Mouse (Mus musculus): Measurements from ENCODE around the gene 6430571L13Rik.
A peak's percentile ranks its signal among the peaks of the same experiment; 100 is the strongest.

Gene 6430571L13Rik

DNA sequence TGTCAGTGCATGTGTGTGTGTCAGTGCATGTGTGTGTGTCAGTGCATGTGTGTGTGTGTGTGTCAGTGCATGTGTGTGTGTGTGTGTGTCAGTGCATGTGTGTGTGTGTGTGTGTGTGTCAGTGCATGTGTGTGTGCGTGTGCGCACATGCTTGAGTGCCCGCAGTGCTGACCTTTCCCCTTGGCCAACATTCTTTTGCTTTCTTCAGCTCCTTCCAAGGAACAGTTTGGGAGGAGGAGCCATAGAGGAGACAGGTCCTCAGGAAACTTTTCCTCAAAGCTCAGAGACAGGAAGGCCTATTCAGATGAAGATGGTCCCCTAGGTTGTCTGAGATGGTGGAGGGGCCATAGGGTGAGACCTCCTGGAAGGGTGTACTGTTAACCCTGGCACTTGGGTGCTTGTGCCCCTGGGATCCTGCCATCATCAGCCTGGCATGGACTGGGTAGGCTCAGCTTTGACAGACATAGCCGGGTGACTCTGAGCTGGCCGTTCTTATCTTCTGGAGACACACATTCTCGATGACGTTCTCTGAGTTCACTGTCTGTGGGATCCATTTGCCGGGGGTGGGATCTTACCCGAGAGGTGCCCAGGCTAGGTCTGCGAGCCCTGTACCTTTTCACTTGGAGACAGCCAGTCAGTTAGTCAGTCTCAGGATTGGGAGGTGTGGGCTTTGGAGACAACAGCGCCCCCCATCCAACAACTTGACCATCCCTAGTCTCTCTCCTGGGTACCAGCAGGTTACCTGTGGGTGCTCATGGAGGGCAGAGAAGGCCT, 33.1 kb upstream of the 6430571L13Rik start:
- no peak for DNase-seq (ENCODE audit: low spot score)

DNA sequence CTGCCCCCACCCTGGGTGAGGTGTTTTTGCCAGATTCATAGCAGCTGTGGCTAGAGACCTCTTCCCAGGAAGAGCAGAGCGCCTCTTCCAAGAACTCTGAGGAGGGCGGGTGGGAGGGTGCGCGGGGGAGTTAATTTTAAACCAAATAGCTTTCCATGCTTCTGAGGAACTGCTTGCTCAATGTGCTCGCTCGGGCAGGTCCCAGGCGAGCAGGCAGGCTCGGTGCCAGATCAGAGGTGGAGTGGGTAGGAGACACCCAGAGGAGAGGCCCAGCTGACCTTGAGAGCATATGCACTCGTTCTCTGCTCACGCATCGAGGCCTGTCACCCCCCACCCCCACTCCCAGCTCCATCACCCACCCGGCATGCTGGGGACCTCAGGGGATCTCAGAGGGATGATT, 32.5 kb upstream of the 6430571L13Rik start:
- peak; percentile 67 for DNase-seq (ENCODE audit: low spot score)

DNA sequence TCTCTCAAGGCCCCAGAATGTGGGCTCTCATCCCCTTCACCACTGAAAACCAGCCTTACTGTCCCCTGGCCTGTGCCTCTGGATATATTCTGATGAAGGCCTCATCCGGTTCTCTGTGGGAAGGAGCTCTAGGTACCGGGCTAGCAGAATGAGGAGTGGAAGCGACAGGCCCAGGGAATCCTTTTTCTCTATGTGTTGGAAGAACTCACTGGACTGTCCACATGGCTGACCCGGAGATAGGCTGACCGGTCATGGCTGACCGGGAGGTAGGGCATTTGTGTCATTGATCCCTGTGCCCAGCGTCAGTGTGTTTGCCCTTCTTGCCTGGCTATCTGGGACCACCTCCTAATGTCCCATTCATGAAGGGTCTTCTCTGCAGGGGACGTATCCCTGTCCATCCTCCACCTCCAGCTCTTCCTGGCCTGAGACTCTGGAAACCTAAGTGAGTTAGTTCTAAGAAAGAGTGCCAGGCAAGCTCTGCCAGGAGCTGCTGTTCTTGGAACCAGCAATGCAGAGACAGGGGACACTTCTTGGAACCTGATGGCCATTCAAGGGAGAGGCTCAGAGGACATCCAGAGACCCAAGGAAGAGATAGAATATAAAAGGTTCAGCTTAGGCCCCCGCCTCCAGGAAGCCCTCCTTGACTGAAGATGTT, 31.9 kb upstream of the 6430571L13Rik start:
- DNase-seq (ENCODE audit: low spot score): no peak

DNA sequence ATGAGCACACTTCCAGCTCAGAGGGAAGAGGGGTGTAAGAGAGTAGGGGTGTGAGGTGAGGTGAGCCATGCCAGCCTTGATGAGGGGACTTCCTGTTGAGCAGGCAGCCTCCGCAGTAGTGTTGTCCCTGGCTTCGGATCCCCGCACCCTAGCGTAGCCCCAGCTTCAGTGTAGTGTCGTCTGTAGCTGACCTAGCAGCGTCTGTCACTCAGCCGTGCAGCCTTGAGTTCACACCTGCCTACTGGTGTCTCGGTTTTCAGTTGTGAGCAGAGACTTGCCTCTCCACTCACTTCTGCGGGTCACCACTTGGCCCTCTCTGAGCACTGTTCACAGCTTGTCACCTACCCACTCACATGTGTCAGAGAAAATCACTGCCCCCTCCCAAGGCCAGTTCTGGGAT, 31.2 kb upstream of the 6430571L13Rik start:
- DNase-seq (ENCODE audit: low spot score): no peak

DNA sequence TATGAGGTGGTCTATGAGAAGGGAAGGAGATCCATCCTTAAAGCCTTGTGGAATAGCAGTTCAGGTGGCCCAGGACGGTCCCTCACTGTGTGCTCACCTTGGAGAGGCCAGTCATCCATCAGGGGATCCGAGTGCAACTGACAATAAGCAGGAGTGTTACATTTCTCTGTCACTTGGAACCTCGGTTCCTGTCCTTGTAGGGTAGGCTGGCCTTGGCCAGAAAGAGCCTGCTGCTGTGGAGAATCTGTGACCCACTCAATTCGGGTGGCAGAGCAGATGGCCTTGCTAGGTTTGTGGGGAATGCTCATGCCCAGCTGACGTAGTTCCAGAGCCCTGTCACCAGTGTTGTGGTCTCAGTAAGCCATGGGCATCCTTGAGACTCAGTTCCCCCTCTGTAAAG, 30.8 kb upstream of the 6430571L13Rik start:
- DNase-seq (ENCODE audit: low spot score): no peak

DNA sequence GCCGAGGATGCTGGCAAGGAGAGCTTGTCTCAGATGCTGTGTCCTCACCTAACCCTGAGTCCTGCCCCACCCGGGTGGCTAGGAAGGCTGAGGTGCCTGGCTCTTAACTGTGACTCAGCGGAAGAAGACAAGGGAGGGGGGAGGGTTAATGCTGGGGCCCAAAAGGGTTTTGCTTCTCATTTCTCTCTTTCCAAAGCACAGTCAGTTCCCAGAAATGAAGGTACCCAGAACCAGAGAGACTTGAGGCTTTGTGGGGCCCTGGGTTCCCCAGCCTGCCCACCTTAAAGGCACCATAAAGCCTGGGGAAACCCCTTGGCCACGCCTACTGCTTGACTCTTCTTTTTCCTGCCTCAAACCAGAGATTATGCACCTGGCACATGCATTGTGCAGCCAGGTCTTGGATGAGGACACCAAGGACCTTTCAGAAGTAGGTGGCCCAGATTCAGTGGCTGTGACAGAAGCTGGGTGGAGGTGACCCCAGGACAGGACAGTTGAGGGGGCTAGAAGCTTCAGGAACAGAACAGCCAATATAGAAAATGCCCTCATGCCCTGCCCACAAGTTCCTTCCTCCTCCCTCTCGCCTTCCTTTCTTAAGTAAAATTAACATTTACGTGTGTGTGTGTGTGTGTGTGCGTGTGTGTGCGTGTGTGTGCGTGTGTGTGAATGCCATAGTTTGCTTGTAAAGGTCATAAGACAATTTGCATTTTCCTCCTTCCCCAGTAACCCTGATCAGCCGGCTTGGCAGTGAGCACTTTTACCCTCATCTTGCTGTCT, 27.4 kb upstream of the 6430571L13Rik start:
- DNase-seq (ENCODE audit: low spot score): no peak

DNA sequence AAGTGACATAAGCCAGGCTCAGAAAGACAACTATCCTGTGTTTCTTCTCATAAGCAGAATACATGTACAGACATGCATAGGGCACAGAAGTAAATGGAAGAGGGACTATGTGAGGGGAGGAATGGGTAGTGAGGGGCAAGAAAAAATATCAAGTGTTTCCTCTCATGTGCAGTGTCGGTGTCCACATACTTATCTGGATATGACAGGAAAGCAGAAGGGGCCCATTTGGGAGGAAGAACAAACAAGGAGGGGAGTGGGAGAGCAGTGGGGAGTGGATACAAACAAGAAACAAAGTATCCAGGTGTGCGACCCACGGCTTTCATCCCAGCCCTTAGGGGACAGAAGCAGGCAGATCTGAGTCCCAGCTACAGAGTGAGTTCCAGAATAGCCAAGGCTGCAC, 26.5 kb upstream of the 6430571L13Rik start:
- DNase-seq (ENCODE audit: low spot score): no peak

DNA sequence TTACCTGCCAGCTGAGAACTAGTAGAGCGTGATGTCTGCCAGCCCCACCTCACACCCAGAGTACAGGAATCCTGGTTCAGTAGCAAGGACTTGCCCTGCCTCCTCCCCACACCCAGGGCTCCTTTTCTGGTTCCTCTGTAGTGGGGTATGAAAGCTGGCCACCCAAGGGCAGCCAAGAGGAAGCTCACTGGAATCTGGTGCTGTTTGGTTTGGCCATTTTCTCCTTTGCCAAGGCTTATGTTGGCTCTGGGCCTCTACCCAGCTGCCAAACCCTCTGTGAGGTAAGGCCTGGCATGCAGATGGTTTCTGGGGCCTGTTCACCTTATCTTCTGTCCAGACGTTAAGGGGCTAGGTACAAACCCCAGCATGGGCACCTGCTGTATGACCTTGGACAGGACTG, 24.6 kb upstream of the 6430571L13Rik start:
- DNase-seq (ENCODE audit: low spot score): no peak

DNA sequence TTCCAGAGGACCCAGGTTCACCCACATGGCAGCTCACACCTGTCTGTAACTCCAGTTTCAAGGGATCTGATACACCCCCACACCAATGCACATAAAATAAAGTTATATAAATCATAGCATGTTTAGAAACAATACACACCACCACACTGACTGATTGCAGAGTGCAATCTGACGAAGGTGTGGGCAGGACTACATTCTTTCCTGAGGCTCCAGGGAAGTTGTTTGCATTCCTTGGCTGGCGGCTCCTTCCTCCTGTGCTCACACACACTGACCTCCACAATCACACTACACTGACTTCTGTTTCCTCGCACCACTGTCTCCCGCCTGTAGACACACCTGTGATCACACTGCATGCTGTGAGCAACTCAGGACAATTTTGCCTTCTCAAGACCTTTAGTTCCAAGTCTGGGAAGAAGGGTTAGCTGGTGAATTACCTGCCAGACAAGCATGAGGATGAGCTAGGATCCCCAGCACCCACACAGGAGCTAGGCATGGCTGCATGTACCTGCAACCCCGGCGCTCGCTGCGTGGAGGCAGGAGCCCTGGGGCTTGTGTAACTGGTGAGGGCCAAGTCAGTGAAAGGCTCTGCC, 17.8 kb upstream of the 6430571L13Rik start:
- no peak for DNase-seq (ENCODE audit: low spot score)

DNA sequence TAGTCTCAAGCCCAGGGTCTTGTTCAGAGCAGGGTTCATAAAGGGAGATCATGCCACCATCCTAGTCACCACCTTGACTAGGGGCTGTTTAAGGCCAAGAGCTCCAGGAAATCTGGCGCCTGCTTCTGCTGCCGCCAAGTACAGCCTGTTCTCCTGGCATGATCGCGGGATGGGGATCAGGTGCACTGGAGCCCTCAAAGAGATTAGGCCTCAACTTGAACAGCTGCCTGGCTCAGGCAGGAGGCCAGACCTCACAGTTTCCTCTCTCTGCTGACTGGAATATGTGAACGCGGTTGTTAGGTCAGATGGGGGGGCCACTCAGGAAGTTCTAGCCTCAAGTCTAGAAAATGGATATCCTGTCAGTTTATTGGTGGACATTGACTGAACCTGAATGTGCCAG, 16.8 kb upstream of the 6430571L13Rik start:
- DNase-seq (ENCODE audit: low spot score): no peak

DNA sequence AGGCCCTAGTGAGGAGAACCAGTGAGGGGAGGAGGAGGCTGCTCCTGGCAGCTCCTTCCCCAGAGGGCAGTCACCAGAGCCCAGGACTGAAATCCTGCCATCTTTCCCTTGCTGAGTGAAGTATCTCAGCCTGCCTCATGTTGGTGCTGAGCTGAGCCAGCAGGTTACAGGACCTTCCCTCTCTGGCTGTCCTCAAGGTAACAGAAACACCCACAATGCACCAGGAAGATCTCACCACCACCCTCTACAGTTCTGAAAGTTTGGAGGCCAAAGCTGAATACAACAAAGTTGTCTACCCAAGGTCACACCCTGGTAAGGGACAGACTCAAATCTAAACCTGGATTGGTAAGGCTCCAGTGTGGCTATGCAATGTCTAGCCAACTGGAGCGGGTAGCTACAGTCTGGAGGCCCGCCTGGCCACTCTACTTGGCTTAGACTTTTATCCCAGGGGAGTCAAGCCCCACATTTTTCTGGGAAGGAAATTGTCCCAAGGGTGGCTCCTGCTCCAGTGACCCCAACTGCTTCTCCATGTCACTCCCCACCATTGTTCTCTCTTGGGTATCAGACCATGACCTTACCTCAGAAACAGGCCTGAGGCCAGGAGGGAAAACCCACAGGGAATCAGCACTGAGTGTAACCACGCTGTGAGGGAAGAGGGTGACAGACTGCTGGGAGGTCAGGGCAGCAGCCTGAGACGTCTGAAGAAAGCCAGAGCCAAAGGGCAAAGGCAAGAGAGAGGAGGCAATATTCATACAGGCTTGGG, 15.4 kb upstream of the 6430571L13Rik start:
- DNase-seq (ENCODE audit: low spot score): no peak

DNA sequence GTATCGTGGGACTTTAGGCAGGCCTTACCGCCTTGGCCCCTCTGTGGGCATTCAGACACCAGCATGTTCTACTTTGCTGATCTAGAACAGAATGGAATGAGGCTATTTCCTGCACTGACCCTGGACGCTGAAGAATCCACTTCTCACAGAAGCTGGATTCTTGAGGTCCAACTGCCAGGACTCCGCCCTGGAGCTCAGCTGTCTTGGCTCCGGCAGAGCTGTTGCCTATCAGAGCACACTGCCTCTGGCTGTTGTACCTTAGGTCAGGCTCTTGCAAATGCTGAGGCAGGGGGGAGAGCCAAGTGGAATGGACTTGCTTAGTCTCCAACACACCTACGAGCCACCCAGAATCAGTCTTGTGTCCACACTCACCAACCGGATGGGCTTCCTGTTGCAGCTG, 14.5 kb upstream of the 6430571L13Rik start:
- no peak for DNase-seq (ENCODE audit: low spot score)

DNA sequence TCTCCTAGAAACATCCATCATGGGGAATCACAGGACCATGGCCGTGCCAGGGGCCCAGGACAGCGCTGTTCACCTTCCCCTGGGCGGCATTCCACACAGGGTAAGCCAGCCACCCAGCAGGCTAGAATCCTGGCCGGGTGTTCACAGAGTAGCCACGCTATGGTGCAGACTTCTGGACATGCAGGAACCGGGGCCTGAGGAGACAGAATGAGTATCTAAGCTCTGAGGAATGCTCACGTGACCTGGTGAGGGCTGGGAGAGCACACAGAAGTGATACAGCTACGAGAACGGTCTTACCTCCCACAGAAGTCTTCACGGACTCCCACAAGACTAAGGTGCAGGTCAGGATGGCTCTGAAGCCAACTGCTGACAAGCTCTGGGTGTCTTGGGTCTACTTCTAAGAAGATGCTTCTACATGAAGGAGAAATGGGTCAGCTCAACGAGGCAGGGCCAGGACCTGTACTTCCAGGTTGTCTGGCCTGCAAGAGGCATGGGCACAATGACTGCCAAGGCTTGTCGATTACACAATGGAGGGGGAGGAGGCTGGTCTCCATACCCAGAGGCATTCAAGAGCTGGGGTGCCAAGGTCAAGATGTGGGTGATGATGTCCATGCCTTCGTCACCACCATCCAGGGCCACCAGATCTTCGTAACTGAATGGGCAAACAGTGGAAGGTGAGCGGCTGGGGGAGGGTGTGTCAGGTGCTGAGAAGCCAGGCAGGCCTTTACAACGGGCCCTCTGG, 12.4 kb upstream of the 6430571L13Rik start:
- no peak for DNase-seq (ENCODE audit: low spot score)

DNA sequence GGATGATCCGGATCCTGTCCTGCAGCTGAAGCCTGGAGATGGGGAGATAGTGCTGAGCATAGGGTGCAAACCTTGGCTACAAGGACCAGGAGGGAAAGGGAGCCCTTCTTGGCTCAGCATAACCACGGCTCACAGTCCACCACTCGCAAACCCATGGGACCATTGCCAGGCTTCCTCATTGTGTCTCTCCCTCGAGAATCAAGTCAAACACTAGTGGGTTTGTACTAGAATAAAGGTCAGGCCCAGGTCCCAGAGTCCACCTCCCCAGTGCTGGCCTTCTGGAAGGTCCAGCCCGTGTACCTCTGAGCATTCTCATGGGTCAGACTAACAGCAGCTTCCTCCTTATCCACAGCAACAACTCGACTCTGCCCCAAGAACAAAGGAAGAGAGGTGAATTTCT, 9.6 kb upstream of the 6430571L13Rik start:
- DNase-seq (ENCODE audit: low spot score): no peak

DNA sequence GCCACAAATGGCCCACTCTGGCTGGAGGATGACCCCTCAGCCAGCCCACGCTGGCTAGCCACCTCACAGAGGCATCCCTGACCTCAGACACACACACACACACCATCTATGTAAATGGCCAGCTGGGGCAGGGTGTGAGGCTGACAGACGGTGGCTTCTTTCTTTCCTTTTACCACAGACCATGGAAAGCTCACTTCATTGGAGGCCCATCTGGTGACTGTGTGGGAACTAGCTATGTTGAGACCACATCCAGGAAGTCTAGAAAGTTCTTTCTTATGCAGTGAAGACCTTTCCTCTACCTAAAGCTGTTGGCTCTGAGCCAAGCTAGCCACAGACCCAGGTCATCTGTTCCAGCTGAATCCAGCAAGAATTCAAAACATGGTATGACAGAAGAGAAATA, 6.7 kb upstream of the 6430571L13Rik start:
- DNase-seq (ENCODE audit: low spot score): no peak

DNA sequence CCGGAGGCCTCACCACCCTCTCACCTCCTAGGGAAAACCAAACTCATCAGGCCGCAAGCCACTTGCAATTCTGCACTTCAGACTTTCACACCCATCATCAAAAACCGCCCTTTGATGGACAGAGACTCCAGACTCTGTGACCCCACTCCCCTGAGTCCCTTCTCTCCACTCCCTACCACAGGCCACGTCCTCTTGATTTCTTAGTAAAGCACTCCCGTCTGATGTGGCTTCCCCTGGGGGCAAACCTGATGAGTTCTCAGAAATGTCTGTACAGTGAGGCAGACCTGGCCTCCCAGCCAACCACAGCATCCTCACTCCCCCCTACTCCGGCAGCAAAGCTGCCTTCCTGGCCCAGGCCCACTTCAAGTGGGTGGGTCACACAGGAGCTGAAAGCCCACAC, 6.0 kb upstream of the 6430571L13Rik start:
- no peak for DNase-seq (ENCODE audit: low spot score)

DNA sequence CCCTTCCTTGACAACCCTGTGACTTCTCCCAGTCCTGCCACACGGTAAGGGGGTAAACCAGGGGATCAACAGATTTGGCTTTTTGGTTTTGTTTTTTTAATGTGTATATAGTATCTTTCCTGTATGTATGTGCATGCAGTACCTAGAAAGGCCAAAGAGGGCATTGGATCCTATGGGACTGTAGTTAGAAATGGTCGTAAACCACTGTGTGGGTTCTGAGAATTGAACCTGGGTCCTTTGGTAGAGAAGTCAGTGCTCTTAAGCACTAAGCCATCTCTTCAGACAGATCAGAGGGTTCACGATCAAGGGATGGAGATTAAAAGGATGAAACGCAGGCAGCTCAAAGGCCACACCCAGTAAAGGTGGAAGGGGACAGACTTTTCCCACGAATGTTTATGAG, 5.4 kb upstream of the 6430571L13Rik start:
- DNase-seq (ENCODE audit: low spot score): no peak

DNA sequence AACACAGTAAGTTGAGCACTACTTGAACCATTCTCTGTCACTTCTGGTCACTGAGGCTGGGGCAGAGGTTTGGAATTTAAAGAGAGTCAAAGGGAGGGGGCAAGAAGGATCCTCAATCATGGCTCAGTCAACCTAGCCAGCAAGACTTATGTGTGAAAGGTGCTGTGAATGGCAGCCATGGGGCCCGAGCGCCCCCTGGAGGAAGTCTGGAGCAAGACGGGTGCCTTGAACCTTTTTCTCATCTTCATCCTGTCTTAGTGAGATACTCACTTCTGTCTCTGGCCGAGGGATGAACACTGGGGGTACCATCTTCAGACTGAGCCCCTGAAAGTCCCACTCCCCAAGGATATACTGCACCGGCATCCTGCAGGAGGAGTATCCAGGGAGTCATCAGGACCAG, 4.5 kb upstream of the 6430571L13Rik start:
- peak; percentile 53 for DNase-seq (ENCODE audit: low spot score)

DNA sequence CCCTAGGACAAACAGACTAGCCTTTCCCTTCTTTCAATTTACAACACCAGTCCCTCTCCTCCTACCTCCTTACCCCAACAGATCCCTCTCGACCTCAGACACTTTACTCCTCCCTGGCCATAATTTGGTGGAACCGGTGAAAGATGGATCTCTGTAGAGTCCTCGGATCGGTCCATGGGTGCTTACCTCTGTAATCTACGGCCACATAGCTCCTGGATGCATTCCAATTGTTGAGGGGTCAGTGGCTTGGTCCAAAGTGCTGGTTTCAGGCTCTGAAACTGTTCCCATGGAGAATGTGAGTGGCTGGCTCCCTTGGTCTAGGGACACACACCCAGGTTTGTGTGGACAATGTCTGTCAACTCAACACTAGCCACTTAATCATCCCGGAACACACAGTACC, 4.0 kb upstream of the 6430571L13Rik start:
- DNase-seq (ENCODE audit: low spot score): no peak

DNA sequence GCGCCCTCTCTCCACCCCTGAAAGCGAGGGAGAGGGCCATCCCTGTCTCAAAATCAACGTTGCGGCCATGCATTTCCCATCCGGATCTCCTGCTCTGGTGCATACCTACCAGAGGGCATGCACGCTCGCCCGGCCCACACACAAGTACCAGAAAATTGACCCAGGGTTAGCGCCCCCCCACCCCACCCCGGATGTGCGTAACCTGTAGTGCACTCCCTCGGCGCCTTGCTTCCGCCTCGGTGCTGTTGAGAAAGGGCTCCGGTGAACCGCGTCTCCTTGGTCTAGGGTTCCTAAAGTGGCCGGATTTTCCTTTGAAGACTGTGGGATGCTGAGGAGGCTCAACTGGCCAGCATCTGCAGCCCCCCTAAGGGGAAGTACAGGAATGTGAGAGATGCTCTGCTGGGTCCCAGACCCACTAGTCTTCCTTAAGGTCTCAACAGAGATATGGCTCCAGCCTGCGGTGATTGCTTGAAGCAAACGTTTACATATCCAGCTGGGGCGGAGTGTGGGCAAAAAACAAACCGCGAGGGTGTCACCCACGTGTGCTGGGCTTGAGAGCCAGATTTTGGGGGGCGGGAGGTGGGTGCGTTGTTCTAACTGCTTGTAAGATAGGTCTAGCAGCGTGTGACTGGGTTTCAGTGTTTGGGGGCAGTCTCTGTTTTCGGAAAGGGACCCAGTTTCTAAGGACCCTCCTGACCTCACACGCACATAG, 2.1 kb upstream of the 6430571L13Rik start, which contains the start of gene Hemk1:
Hemk1 (minus strand) TSS at position 179 of the 712 bp plus-strand sequence.
- peak; percentile 48 for DNase-seq (ENCODE audit: low spot score)

Data from ovary, postnatal 10 days (tissue).